Mouse (Mus musculus) cerebellum, adult 2 months (tissue): Measurements from ENCODE around the gene Pxt1. TPM values are rescaled to one million over a fixed set of nuclear protein-coding genes. Genes with fewer than 3 reads are reported as not detected.
"Not testable (repeated sequence)": the region's sequence is repeated elsewhere in the genome, so short reads cannot be mapped to it uniquely, and the experiment has no call there.

Source experiments
- DNase-seq, 2 experiments: peaks; one replicate each; pipeline ENCODE4 v3.0.0; 2021
- H3K27ac ChIP-seq: fragments of 200-500 bp; 2 replicates; pipeline ENCODE4 v1.5.1; 2012; ENCODE audit warnings: low read length, control low read depth, inconsistent platforms; ENCODE audit not compliant: insufficient read depth
- H3K27me3 ChIP-seq: fragments of 200-500 bp; 2 replicates; pipeline ENCODE4 v1.6.1; 2012; ENCODE audit warnings: inconsistent platforms, mild to moderate bottlenecking, low read length, moderate library complexity; ENCODE audit not compliant: control insufficient read depth, insufficient read depth
- H3K4me1 ChIP-seq: fragments of 200-500 bp; 2 replicates; pipeline ENCODE4 v1.6.1; 2011; ENCODE audit warnings: low read length; ENCODE audit not compliant: control insufficient read depth, insufficient read depth
- H3K4me3 ChIP-seq: fragments of 200-500 bp; replicated peaks from 2 replicates; pipeline ENCODE3; 2011; ENCODE audit warnings: mild to moderate bottlenecking, low read depth, low read length, control low read depth; ENCODE audit not compliant: insufficient read depth
- CTCF ChIP-seq: fragments of 200-500 bp; IDR thresholded peaks from 2 replicates; pipeline ENCODE4 v1.5.1; 2011; ENCODE audit warnings: low read depth, mild to moderate bottlenecking, control low read depth, low read length, moderate library complexity, borderline replicate concordance; ENCODE audit not compliant: insufficient read depth
- POLR2A ChIP-seq: fragments of 200-500 bp; IDR thresholded peaks from 2 replicates; pipeline ENCODE4 v1.6.1; 2011; ENCODE audit warnings: low read length, control low read depth, borderline replicate concordance; ENCODE audit not compliant: insufficient read depth
- WGBS: fragments of 180-500 bp; shearing (Covaris S2); methylation state at CpG from one replicate; pipeline ENCODE4 v1.1.7; 2018; 5-methylcytosine and 5-hydroxymethylcytosine counted together
- polyA plus RNA-seq: library from polyadenylated mRNA; depleted of rRNA; stranded (reverse); fragments of >200 nt; gene quantifications from 2 replicates; pipeline ENCODE4 v1.2.3, GENCODE M21; 2012; rRNA removed

The Pxt1 gene
- polyA plus RNA-seq, result not detected in 2 replicates

DNA sequence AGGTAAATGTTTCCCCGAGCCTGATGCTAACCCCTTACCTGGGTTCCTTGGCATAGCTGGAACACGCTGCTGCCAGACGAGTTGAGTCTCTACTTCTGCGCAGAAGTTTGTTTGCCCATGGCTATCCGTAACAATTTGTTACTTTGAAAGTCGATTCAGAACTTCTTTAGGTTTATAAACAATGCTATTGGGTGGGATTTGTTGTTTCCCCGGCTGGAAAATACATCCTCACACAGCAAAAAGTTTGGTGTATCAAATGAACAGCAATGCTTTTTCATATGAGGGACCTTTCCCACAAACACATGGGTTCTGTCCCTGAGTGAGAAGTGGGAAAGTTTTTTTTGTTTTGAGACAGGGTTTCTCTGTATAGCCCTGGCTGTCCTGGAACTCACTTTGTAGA is at the start of gene Pxt1:
TSS of gene Pxt1 (minus strand) at position 101 of the 400 bp plus-strand sequence.
- no peak for TF ChIP-seq POLR2A
- H3K4me1 ChIP-seq, result peaks cover 7% of the 10 kb centered on the region
- no peaks in the 10 kb centered on the region for H3K27me3 ChIP-seq
- DNase-seq, result no peak
- WGBS, result 92% methylated on average over 7 of the region's 7 CpGs
- H3K27ac ChIP-seq, result no peak within 1 kb of the TSS
- no peak within 1 kb of the TSS for H3K4me3 ChIP-seq

GRCm38 (mm10) chr17:28993004-28993403 is 49.4 kb upstream of the Pxt1 start:
- 100% methylated on average over 1 of the region's 1 CpGs for WGBS
- not testable (repeated sequence) for H3K4me1 ChIP-seq, H3K27ac ChIP-seq, H3K27me3 ChIP-seq, H3K4me3 ChIP-seq, DNase-seq

DNA sequence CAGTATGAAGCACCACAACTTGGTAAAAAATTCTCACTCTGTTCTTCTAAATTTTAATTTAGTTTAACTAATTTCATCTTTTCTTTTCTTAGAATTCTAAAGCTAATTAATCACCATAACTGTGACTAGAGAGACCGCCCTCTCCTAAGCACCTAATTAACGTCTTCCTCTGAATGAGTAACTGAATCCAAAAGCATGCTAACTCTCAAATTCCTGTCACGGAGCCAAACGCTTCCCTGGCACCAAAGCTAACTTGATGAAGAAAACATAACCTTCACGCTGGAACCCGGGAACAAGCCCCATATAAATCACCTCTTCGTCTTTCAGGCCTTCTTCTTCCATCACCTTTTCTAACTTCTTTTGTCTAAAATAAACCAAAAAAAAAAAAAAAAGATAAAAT is 48.5 kb upstream of the Pxt1 start:
- no peaks in the 10 kb centered on the region for H3K4me1 ChIP-seq
- no peaks in the 10 kb centered on the region for H3K27me3 ChIP-seq
- H3K4me3 ChIP-seq, result no peak overlapping the region
- 20% methylated on average over 7 of the region's 7 CpGs for WGBS
- no peak overlapping the region for H3K27ac ChIP-seq
- no peak for TF ChIP-seq CTCF
- no peak for TF ChIP-seq POLR2A
- DNase-seq, result peak in 1 of 2 experiments; percentile 30

- 90% methylated on average over 9 of the region's 9 CpGs for WGBS
Observed at GRCm38 (mm10) chr17:28991286-28991685, 47.6 kb upstream of the Pxt1 start.

DNA sequence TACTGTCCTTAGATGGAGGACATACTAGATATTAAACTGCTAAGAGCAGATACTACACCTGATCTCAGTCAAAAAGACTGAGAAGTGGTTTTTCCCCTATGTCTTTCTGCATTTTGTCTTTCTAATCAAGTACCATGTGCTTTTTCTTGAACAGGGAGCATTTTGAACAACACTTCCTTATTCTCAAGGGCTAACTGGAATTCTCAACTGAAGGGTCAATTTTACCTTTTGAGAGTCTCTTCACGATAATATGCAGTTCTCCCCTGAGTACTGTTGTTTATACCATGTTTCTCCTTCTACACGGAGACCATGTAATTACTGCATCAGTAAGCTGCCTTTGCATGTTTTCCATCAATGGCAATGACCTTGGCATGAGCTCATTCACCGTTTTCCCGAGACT is 46.4 kb upstream of the Pxt1 start:
- H3K4me1 ChIP-seq, result no peaks in the 10 kb centered on the region
- 37% methylated on average over 4 of the region's 4 CpGs for whole genome bisulfite sequencing
- H3K27me3 ChIP-seq, result no peaks in the 10 kb centered on the region
- no peak overlapping the region for H3K4me3 ChIP-seq
- H3K27ac ChIP-seq, result no peak overlapping the region
- no peak for TF ChIP-seq POLR2A
- no peak for TF ChIP-seq CTCF
- no peak for DNase-seq

More at GRCm38 (mm10) chr17:28991286-28991685, 47.6 kb upstream of the Pxt1 start:
- DNase-seq, result no peak
- no peaks in the 10 kb centered on the region for H3K27me3 ChIP-seq
- H3K4me3 ChIP-seq, result no peak overlapping the region
- TF ChIP-seq CTCF, result no peak
- no peak for TF ChIP-seq POLR2A
- no peaks in the 10 kb centered on the region for H3K4me1 ChIP-seq
- no peak overlapping the region for H3K27ac ChIP-seq

DNA sequence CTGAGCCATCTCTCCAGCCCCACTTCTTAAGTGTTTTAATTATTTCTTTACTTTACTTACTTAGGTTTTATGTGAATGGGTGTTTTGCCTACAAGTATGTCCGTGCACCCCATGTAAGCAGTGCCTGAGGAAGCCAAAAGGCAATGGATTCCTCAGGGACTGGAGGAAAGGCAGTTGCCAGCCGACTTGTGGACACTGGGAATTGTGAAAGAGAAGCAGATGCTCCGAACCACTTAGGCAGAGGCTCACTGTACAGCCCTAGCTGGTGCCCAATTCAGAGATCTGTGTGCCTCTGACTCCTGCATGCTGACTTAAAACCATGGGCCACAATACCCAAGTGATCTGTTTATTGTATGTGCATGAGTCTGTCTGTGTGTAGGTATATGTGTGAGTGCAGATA is 45.4 kb upstream of the Pxt1 start:
- no peak for DNase-seq
- WGBS, result 57% methylated on average over 3 of the region's 3 CpGs
- TF ChIP-seq CTCF (no peak), POLR2A (no peak)

GRCm38 (mm10) chr17:28988291-28988690 is 44.7 kb upstream of the Pxt1 start:
- Histone ChIP-seq H3K4me3 (no peak overlapping the region), H3K27ac (no peak overlapping the region), H3K27me3 (no peaks in the 10 kb centered on the region), H3K4me1 (no peaks in the 10 kb centered on the region)
- DNase-seq, result no peak
- 84% methylated on average over 4 of the region's 4 CpGs for WGBS
- TF ChIP-seq POLR2A, result no peak
- TF ChIP-seq CTCF, result no peak

More for the DNA sequence above, 45.4 kb upstream of the Pxt1 start:
- H3K27ac ChIP-seq, result no peak overlapping the region
- no peak overlapping the region for H3K4me3 ChIP-seq
- no peaks in the 10 kb centered on the region for H3K27me3 ChIP-seq
- no peaks in the 10 kb centered on the region for H3K4me1 ChIP-seq

DNA sequence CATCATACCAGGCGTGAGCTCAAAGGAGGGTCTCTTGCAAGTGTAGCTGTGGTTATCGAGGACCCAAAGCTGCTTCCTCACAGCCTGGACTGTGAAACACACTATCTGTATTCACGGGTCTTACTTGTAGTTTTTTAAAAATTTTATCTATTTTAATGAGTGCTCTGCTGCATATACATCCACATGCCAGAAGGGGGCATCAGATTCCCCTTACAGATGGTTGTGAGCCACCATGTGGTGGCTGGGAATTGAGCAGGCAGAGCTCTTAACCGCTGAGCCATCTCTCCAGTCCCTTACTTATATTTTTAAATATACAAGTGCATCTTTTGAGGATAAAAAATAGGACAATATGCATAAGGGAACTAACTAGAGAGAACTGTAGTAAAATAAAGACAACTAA is 44.1 kb upstream of the Pxt1 start:
- no peaks in the 10 kb centered on the region for H3K4me1 ChIP-seq

GRCm38 (mm10) chr17:28986833-28987232 is 43.2 kb upstream of the Pxt1 start:
- peak; percentile 43; the same call in 1 of the 2 replicates for TF ChIP-seq CTCF
- TF ChIP-seq POLR2A, result no peak
- Histone ChIP-seq H3K27me3 (no peaks in the 10 kb centered on the region), H3K4me1 (no peaks in the 10 kb centered on the region), H3K27ac (no peak overlapping the region), H3K4me3 (no peak overlapping the region)
- no peak for DNase-seq

More for the DNA sequence above, 44.1 kb upstream of the Pxt1 start:
- H3K27ac ChIP-seq, result no peak overlapping the region
- DNase-seq, result peak in 1 of 2 experiments; percentile 31
- 62% methylated on average over 4 of the region's 4 CpGs for WGBS
- H3K4me3 ChIP-seq, result no peak overlapping the region
- no peaks in the 10 kb centered on the region for H3K27me3 ChIP-seq
- peak; percentile 71 for TF ChIP-seq CTCF
- TF ChIP-seq POLR2A, result no peak
